Mouse (Mus musculus) megakaryocyte, embryonic 14.5 days (primary cell): ENCODE results near the gene Grb2.

Experiments used
- FLI1 ChIP-seq: IDR thresholded peaks from 2 replicates; pipeline ENCODE4 v1.6.1; 2012; ENCODE audit warnings: low read length, inconsistent platforms, mixed read lengths
- GATA1 ChIP-seq: IDR thresholded peaks from 3 replicates; pipeline ENCODE4 v1.6.1; 2012; ENCODE audit warnings: mixed read lengths, low read length, inconsistent platforms, borderline replicate concordance

- no peak for TF ChIP-seq GATA1
- no peak for TF ChIP-seq FLI1
Measured at GRCm38 (mm10) chr11:115663676-115664335, 44.6 kb downstream of the Grb2 start.
